Mouse (Mus musculus): ENCODE data around the gene Olfr974. TPM values are rescaled to one million over a fixed set of nuclear protein-coding genes. Genes with fewer than 3 reads are reported as not detected.
"Not testable (repeated sequence)": the region's sequence is repeated elsewhere in the genome, so short reads cannot be mapped to it uniquely, and the experiment has no call there.

The Olfr974 gene
- polyA plus RNA-seq, 1 experiment from 2014 or later: not detected

DNA sequence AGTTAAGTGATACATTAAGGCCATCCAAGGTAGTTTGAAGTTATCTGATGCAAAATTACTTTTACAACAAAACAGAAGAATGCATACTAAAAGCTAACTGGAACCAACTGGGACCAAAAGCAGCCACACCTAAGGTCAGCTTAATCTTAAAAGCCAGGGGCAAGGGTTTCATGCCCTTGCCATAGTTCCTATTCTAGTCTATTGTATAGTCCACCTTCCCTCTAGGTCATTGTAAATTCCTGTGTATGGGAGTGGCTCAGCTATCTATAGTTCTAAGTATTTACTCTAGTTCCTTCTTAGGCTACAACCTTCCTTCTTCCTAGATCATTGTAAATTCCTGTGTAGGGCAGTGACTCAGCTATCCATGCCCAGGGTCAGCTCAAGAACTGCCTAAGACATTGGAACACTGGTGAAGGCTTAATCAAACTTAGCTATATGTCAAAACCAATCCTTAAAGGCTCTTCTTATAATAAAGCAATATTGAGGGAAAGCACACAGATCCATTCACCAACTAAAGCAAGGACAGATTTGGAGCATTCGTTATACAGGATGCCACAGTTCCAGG is 39.4 kb downstream of the Olfr974 start:
- H3K4me1 ChIP-seq (ENCODE audit: control insufficient read depth, insufficient read depth, low read length); H3K4me2 ChIP-seq (ENCODE audit: low read depth, severe bottlenecking); H3K36me3 ChIP-seq (ENCODE audit: control insufficient read depth, insufficient read depth, low read length); H3K9ac ChIP-seq (ENCODE audit: low read length); DNase-seq (ENCODE audit: low spot score); H3K4me3 ChIP-seq (ENCODE audit: low read depth, low read length); ATAC-seq (ENCODE audit: insufficient number of reproducible peaks, low FRiP score, low TSS enrichment, low read depth); H3K27ac ChIP-seq (replicated peaks; ENCODE audit: low read depth, low read length); H3K27me3 ChIP-seq (ENCODE audit: control insufficient read depth, insufficient read depth, low read length); H3K9me3 ChIP-seq (ENCODE audit: control insufficient read depth, low read length): not testable (repeated sequence)
- 95% methylated on average over 1 of the region's 1 CpGs for WGBS

DNA sequence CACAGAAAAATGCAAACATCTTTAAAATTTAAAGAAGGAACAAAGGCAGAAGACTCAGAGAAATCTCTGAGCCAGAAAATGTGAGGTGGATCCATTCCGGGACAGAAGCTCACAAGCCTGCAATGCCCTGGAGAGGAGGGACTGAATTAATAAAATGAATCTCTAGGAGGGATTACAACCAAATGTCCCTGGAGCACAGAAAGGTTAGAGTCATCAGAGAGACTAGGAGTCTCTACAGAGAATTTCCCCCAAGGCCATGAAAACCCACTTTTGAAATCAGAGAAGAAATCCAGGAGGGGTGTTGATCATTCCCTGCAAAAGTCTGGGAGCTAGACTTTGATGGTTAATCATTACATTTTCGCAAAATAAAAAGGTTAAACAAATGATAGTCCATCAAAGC is 54.5 kb downstream of the Olfr974 start, which contains the start of gene Olfr978:
Gene Olfr978, plus strand, starts transcription at position 301 of the 400 bp plus-strand sequence.
- Histone ChIP-seq H3K27me3 (ENCODE audit: control insufficient read depth, insufficient read depth, low read length) (no peaks in the 10 kb centered on the region), H3K4me2 (ENCODE audit: low read depth, severe bottlenecking) (no peak within 1 kb of the TSS), H3K4me3 (ENCODE audit: low read depth, low read length) (no peak within 1 kb of the TSS), H3K4me1 (ENCODE audit: control insufficient read depth, insufficient read depth, low read length) (no peaks in the 10 kb centered on the region), H3K27ac (replicated peaks; ENCODE audit: low read depth, low read length) (no peak within 1 kb of the TSS), H3K9me3 (ENCODE audit: control insufficient read depth, low read length) (no peaks in the 10 kb centered on the region), H3K36me3 (ENCODE audit: control insufficient read depth, insufficient read depth, low read length) (no peaks in the 10 kb centered on the region), H3K9ac (ENCODE audit: low read length) (no peak within 1 kb of the TSS)
- ATAC-seq (ENCODE audit: insufficient number of reproducible peaks, low FRiP score, low TSS enrichment, low read depth): no peak
- DNase-seq (ENCODE audit: low spot score): no peak
- 92% methylated on average over 2 of the region's 2 CpGs for WGBS

Other genes with a start within 250 kb of the Olfr974 start
- not detected in 2 replicates for gene Olfr149, start 230.4 kb upstream of the Olfr974 start, polyA plus RNA-seq (2014; fragmentation: Nextera tagmentation; extraction: Ambion mirVana)
- not detected in 2 replicates for gene Olfr965, start 226.1 kb upstream of the Olfr974 start, polyA plus RNA-seq (2014; fragmentation: Nextera tagmentation; extraction: Ambion mirVana)
- gene Olfr150, start 206.5 kb upstream of the Olfr974 start, polyA plus RNA-seq (2014; fragmentation: Nextera tagmentation; extraction: Ambion mirVana): not detected in 2 replicates
- not detected in 2 replicates for gene Olfr967, start 191.3 kb upstream of the Olfr974 start, polyA plus RNA-seq (2014; fragmentation: Nextera tagmentation; extraction: Ambion mirVana)
- not detected in 2 replicates for gene Olfr968, start 154.2 kb upstream of the Olfr974 start, polyA plus RNA-seq (2014; fragmentation: Nextera tagmentation; extraction: Ambion mirVana)
- not detected in 2 replicates for gene Olfr969, start 146.6 kb upstream of the Olfr974 start, polyA plus RNA-seq (2014; fragmentation: Nextera tagmentation; extraction: Ambion mirVana)
- not detected in 2 replicates for gene Olfr970, start 128.6 kb upstream of the Olfr974 start, polyA plus RNA-seq (2014; fragmentation: Nextera tagmentation; extraction: Ambion mirVana)
- gene Olfr971, start 100.6 kb upstream of the Olfr974 start, polyA plus RNA-seq (2014; fragmentation: Nextera tagmentation; extraction: Ambion mirVana): not detected in 2 replicates
- not detected in 2 replicates for gene Olfr972, start 71.1 kb upstream of the Olfr974 start, polyA plus RNA-seq (2014; fragmentation: Nextera tagmentation; extraction: Ambion mirVana)
- gene Olfr229, start 30.2 kb upstream of the Olfr974 start, polyA plus RNA-seq (2014; fragmentation: Nextera tagmentation; extraction: Ambion mirVana): not detected in 2 replicates
- gene Olfr975, start 14.5 kb downstream of the Olfr974 start, polyA plus RNA-seq (2014; fragmentation: Nextera tagmentation; extraction: Ambion mirVana): 0.09 TPM in 1 of 2 replicates, not detected in the other
- gene Olfr976, start 23.6 kb downstream of the Olfr974 start, polyA plus RNA-seq (2014; fragmentation: Nextera tagmentation; extraction: Ambion mirVana): not detected in 2 replicates
- gene Olfr978, start 54.6 kb downstream of the Olfr974 start, polyA plus RNA-seq (2014; fragmentation: Nextera tagmentation; extraction: Ambion mirVana): not detected in 2 replicates
- not detected in 2 replicates for gene Olfr979, start 66.0 kb downstream of the Olfr974 start, polyA plus RNA-seq (2014; fragmentation: Nextera tagmentation; extraction: Ambion mirVana)
- not detected in 2 replicates for gene Olfr980, start 72.1 kb downstream of the Olfr974 start, polyA plus RNA-seq (2014; fragmentation: Nextera tagmentation; extraction: Ambion mirVana)
- gene Olfr981, start 84.0 kb downstream of the Olfr974 start, polyA plus RNA-seq (2014; fragmentation: Nextera tagmentation; extraction: Ambion mirVana): not detected in 2 replicates
- not detected in 2 replicates for gene Olfr982, start 136.3 kb downstream of the Olfr974 start, polyA plus RNA-seq (2014; fragmentation: Nextera tagmentation; extraction: Ambion mirVana)
- not detected in 2 replicates for gene Olfr983, start 156.1 kb downstream of the Olfr974 start, polyA plus RNA-seq (2014; fragmentation: Nextera tagmentation; extraction: Ambion mirVana)
- gene Olfr984, start 176.7 kb downstream of the Olfr974 start, polyA plus RNA-seq (2014; fragmentation: Nextera tagmentation; extraction: Ambion mirVana): not detected in 2 replicates
- not detected in 2 replicates for gene Olfr985, start 192.7 kb downstream of the Olfr974 start, polyA plus RNA-seq (2014; fragmentation: Nextera tagmentation; extraction: Ambion mirVana)
- gene Tmem225, start 210.6 kb downstream of the Olfr974 start, polyA plus RNA-seq (2014; fragmentation: Nextera tagmentation; extraction: Ambion mirVana): not detected in 2 replicates
- gene Olfr986, start 243.4 kb downstream of the Olfr974 start, polyA plus RNA-seq (2014; fragmentation: Nextera tagmentation; extraction: Ambion mirVana): not detected in 2 replicates